Mouse (Mus musculus): ENCODE results near the gene Kcnk5.

DNA sequence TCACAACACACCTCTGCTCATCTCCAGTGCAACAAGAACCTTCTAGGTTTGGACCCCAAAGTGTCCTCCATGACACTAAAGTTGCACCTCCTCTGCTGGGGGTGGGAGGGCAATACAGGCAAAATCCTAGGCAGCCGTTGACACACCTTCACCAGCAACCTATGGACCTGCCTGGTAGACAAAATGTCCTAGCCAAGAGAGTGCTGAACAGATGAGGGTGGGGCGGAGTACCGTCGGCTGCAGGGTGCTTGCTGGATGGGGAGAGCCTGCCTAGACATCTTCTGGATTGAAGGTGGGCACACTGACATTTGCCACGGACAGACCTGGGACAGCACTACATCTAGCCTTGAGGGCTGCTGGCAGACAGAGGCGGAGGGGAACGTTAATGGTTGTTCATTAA, 17.2 kb downstream of the Kcnk5 start:
- TF ChIP-seq POLR2A (IDR thresholded peaks at IDR 0.05; ENCODE audit: insufficient read length, low read depth) = no peak
- TF ChIP-seq TCF12 (IDR thresholded peaks at IDR 0.05; ENCODE audit: insufficient read depth, poor library complexity, severe bottlenecking) = no peak
- no peak for TF ChIP-seq E2F4 (IDR thresholded peaks at IDR 0.05; ENCODE audit: insufficient read depth)
- no peak for TF ChIP-seq CEBPB (IDR thresholded peaks at IDR 0.05; ENCODE audit: insufficient read depth, poor library complexity, severe bottlenecking)
- TF ChIP-seq USF1 (IDR thresholded peaks at IDR 0.05; ENCODE audit: low read depth) = no peak
- TF ChIP-seq MYOD1 (IDR thresholded peaks at IDR 0.05; ENCODE audit: control insufficient read depth in 1 of 3, insufficient read length in 2 of 3, low read depth in 2 of 3) = no peak
- no peak for TF ChIP-seq SRF (IDR thresholded peaks at IDR 0.05; ENCODE audit: control insufficient read depth, insufficient read length, low read depth)
- no peak for TF ChIP-seq TCF3 (IDR thresholded peaks at IDR 0.05; ENCODE audit: insufficient read length, low read depth)
- TF ChIP-seq MAX (IDR thresholded peaks at IDR 0.05; ENCODE audit: low read depth) = no peak
- TF ChIP-seq REST (IDR thresholded peaks at IDR 0.05; ENCODE audit: insufficient read depth, insufficient read length) = no peak

Data from myocyte (in vitro differentiated cells).